1 mouse cellular context compared by ENCODE assay signal in the genomic region with DNA sequence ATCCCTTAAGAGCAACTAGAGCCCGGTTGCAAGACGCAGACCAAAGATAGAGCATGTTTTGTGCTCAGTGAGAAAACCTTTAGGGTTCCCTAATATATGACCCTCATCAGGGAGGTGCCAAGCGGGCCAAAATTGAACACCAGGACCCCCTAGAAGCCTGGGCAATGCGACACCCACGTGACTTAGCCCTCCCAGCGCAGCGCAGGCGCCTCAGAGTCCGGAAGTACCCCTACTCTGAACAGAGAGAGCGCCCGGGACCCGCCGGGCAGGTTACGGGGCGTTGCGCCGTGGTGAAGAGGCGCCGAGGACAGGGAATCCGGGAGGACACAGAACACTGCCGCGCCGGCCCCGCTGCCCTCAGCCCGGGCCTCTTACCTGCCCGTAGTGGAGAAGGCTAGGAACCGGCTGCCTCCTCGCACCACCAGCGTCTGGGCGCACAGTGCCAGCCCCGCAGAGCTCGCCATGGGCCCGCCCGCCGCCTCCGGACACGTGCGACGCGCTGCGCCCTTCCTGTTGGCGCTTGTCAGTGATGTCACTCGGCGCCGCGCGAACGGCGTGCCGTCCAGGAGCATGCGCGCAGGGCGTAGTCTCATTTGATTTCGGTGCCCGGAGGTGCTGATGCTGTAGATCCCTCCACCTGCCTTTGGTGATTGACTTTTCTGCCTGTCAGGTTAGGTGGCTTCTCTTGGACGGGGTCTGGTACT.
TF ChIP-seq lines count a peak whose summit lies in the region.

No protein-coding gene starts in this region.

TF ChIP-seq in CH12.LX, 34 proteins besides CTCF, POLR2A, EP300 and RAD21 (continued from another document):
- TF ChIP-seq NRF1 (IDR thresholded peaks at IDR 0.05; ENCODE audit: low read depth, low read length) = peak; percentile 88
- no peak for TF ChIP-seq SMC3 (IDR thresholded peaks at IDR 0.05; ENCODE audit: low read depth, low read length)
- peak; percentile 93 for TF ChIP-seq TCF12 (IDR thresholded peaks at IDR 0.05; ENCODE audit: low read depth, low read length)
- peak; percentile 90; the same call in 1 of the 2 replicates for TF ChIP-seq POLR2AphosphoS2 (IDR thresholded peaks at IDR 0.05; ENCODE audit: low read depth, low read length)
- TF ChIP-seq GABPA (IDR thresholded peaks at IDR 0.05; ENCODE audit: insufficient replicate concordance, low read depth, low read length) = peak; percentile 15; the same call in 1 of the 2 replicates
- peak; percentile 96 for TF ChIP-seq ELF1 (IDR thresholded peaks at IDR 0.05; ENCODE audit: low read depth, low read length)
- peak; percentile 98 for TF ChIP-seq MYC (IDR thresholded peaks at IDR 0.05; ENCODE audit: low read depth, low read length)
- TF ChIP-seq USF1 (IDR thresholded peaks at IDR 0.05; ENCODE audit: low read depth, low read length) = peak; percentile 69
- TF ChIP-seq ZNF384 (IDR thresholded peaks at IDR 0.05; ENCODE audit: low read depth, low read length) = no peak
- peak; percentile 91 for TF ChIP-seq HCFC1 (IDR thresholded peaks at IDR 0.05; ENCODE audit: low read depth, low read length)
- no peak for TF ChIP-seq ZC3H11A (IDR thresholded peaks at IDR 0.05; ENCODE audit: low read depth, low read length)
- TF ChIP-seq UBTF (IDR thresholded peaks at IDR 0.05; ENCODE audit: low read depth, low read length) = no peak
- no peak for TF ChIP-seq CHD2 (IDR thresholded peaks at IDR 0.05; ENCODE audit: low read length)
- TF ChIP-seq RCOR1 (conservative IDR thresholded peaks at IDR 0.05; ENCODE audit: low read depth, low read length) = no peak
- TF ChIP-seq KAT2A (IDR thresholded peaks at IDR 0.05; ENCODE audit: insufficient replicate concordance, low read length) = peak; percentile 84; the same call in 1 of the 2 replicates
- TF ChIP-seq MAZ (IDR thresholded peaks at IDR 0.05; ENCODE audit: low read depth, low read length) = peak; percentile 1; the same call in 1 of the 2 replicates
- TF ChIP-seq MEF2A (IDR thresholded peaks at IDR 0.05; ENCODE audit: borderline replicate concordance, low read depth, low read length) = peak; percentile 64; the same call in 1 of the 2 replicates
- peak; percentile 96 for TF ChIP-seq ZMIZ1 (IDR thresholded peaks at IDR 0.05; ENCODE audit: low read depth, low read length)
- peak; percentile 68 for TF ChIP-seq USF2 (conservative IDR thresholded peaks at IDR 0.05; ENCODE audit: low read depth, low read length)
- TF ChIP-seq IRF4 (IDR thresholded peaks at IDR 0.05; ENCODE audit: low read depth, low read length) = peak; percentile 67
- TF ChIP-seq JUN (IDR thresholded peaks at IDR 0.05; ENCODE audit: insufficient read depth, low read depth, low read length) = no peak
- peak; percentile 99 for TF ChIP-seq MAX (IDR thresholded peaks at IDR 0.05; ENCODE audit: low read length)
- peak; percentile 94 for TF ChIP-seq NELFE (IDR thresholded peaks at IDR 0.05; ENCODE audit: low read depth, low read length)
- TF ChIP-seq ETS1 (conservative IDR thresholded peaks at IDR 0.05; ENCODE audit: low read depth, low read length) = no peak
- peak; percentile 98 for TF ChIP-seq SIN3A (IDR thresholded peaks at IDR 0.05; ENCODE audit: low read length)
- no peak for TF ChIP-seq MAFK (IDR thresholded peaks at IDR 0.05; ENCODE audit: insufficient replicate concordance, low read length)
- peak; percentile 97 for TF ChIP-seq BHLHE40 (IDR thresholded peaks at IDR 0.05; ENCODE audit: low read depth, low read length)
- peak; percentile 100 for TF ChIP-seq MXI1 (IDR thresholded peaks at IDR 0.05; ENCODE audit: low read depth, low read length)
